In the genomic region with DNA sequence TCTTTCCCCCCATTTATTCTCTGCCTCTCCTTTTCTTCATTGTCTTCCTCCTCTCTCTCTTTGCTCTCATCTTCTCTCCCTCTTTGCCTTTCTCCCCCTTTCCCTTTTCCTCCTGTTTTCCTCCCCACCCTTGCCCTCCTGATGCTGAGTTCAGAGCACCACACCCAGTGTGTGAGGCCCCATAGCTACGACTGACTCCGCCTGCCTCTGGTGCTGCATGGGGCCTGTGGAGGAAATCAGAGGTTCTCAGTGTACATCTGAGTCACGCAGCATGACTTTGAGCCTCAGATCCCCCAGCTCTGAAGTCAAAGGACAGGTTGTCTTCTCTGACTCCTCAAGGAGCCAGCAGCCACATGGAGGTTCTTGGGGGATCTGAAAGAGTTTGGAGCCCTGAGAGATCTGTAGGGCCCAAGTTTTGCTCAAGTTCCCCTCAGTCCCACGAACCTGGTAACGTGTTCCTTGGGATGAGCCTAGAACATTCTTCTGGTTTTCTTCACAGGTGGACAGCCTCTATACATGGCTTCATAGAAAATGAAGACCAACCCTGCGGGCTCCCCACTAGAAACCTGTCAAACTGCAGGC, we compare ENCODE assay signal across 35 mouse cellular contexts. TPM values are rescaled to one million over a fixed set of nuclear protein-coding genes. Genes with fewer than 3 reads are reported as not detected.
"Had no signal": no experiment of that assay in that cellular context is flagged by ENCODE, and none has a peak within 500 bp of the region (broad histone marks: within the 10 kb centered on the region; RNA-seq: fewer than 3 reads in every experiment).

A gene (plus strand): TSS at position 532 of the 582 bp plus-strand sequence.

- H3K27me3 ChIP-seq: hindbrain, embryonic 15.5 days had no signal

- H3K4me2 ChIP-seq: heart, embryonic 12.5 days; hindbrain, embryonic 13.5 days; hindbrain, embryonic 15.5 days; limb, embryonic 12.5 days; liver, embryonic 11.5 days; liver, embryonic 13.5 days had no signal

- ATAC-seq: hindbrain, postnatal 0 days had no signal

- H3K9ac ChIP-seq: heart, embryonic 12.5 days; hindbrain, embryonic 13.5 days; hindbrain, embryonic 15.5 days; limb, embryonic 12.5 days; liver, embryonic 13.5 days had no signal

- H3K4me3 ChIP-seq: gastrocnemius, adult 2 months; heart, embryonic 10.5 days; heart, embryonic 12.5 days; hindbrain, embryonic 13.5 days; hindbrain, embryonic 15.5 days; layer of hippocampus, adult 2 months; left cerebral cortex, adult 2 months; limb, embryonic 10.5 days; limb, embryonic 12.5 days; liver, embryonic 13.5 days had no signal

- H3K9me3 ChIP-seq: heart, embryonic 10.5 days; heart, embryonic 12.5 days; hindbrain, embryonic 13.5 days; hindbrain, embryonic 15.5 days; limb, embryonic 10.5 days; limb, embryonic 12.5 days; liver, embryonic 13.5 days had no signal

- H3K27ac ChIP-seq: gastrocnemius, adult 2 months; heart, embryonic 10.5 days; hindbrain, embryonic 13.5 days; hindbrain, embryonic 15.5 days; hindbrain, postnatal 0 days; layer of hippocampus, adult 2 months; left cerebral cortex, adult 2 months; limb, embryonic 10.5 days; limb, embryonic 12.5 days; liver, embryonic 13.5 days had no signal

- H3K36me3 ChIP-seq: heart, embryonic 10.5 days; heart, embryonic 12.5 days; hindbrain, embryonic 13.5 days; hindbrain, embryonic 15.5 days; limb, embryonic 10.5 days; limb, embryonic 12.5 days; liver, embryonic 13.5 days had no signal

- DNase-seq: gastrocnemius, adult 2 months; gastrocnemius, postnatal 10 days; gastrocnemius, postnatal 25 days; heart, adult 18-20 months; heart, postnatal 14 days; heart, postnatal 36 days; kidney, adult 18-20 months; kidney, adult 8-10 months; kidney, postnatal 10 days; kidney, postnatal 25 days; kidney, postnatal 4 days; liver; liver, embryonic 13.5 days had no signal

RNA-seq across cellular contexts. Expression of the gene that starts here (rescaled TPM):
- total RNA-seq: heart, adult 8-10 months; hematopoietic stem cell, adult 5-6 weeks; layer of hippocampus, postnatal 25 days; left cerebral cortex, postnatal 36 days had no signal
- polyA plus RNA-seq: frontal cortex, adult 2 months; heart, embryonic 10.5 days; heart, embryonic 12.5 days; heart, embryonic 14.5 days; heart, embryonic 16.5 days; hindbrain, embryonic 11.5 days; hindbrain, embryonic 13.5 days; intestine, embryonic 14.5 days; kidney, embryonic 14.5 days; kidney, embryonic 16.5 days; limb, embryonic 10.5 days; limb, embryonic 12.5 days; limb, embryonic 14.5 days; liver, embryonic 11.5 days; liver, embryonic 13.5 days had no signal
